Mouse (Mus musculus): ENCODE measurements around the gene Wdr86. TPM values are rescaled to one million over a fixed set of nuclear protein-coding genes. Genes with fewer than 3 reads are reported as not detected.
"Not testable (repeated sequence)": the region's sequence is repeated elsewhere in the genome, so short reads cannot be mapped to it uniquely, and the experiment has no call there.

The Wdr86 gene
- total RNA-seq, 2 experiments from 2014 or later, result 6.2 to 9.6 TPM

- no peak for DNase-seq (ENCODE audit: low spot score in 2 of 2)
Measured at GRCm38 (mm10) chr5:24733771-24734426, 3.4 kb upstream of the Wdr86 start.

GRCm38 (mm10) chr5:24733134-24733533, 2.6 kb upstream of the Wdr86 start:
- DNase-seq (ENCODE audit: low spot score in 2 of 2), result no peak

DNA sequence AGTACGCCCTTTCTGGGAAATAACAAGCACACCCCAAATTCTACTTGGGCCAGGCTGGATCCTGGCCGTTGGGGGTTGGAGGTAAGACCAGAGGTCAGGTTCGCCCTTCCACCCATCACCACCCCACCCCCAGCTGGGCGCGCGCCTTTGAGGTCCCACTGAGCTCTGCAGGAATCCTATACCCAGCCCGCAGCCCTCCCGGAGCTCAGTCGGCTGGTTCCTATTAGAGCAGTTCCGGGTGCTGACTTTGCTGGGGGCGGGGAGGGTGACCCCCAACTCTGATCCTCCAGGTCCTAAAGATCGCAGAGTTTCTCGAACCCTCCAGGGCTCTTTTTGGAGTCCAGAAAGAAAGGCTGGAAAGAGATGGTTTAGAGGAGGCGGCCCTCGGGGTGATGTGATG, 459 bp upstream of the Wdr86 start:
- DNase-seq (ENCODE audit: low spot score in 2 of 2), result no peak

GRCm38 (mm10) chr5:24729797-24730487, 585 bp downstream of the Wdr86 start:
- DNase-seq (ENCODE audit: low spot score in 2 of 2), result no peak

- DNase-seq (ENCODE audit: low spot score in 2 of 2), result no peak
Measured at GRCm38 (mm10) chr5:24726901-24727836, 3.4 kb downstream of the Wdr86 start.

DNA sequence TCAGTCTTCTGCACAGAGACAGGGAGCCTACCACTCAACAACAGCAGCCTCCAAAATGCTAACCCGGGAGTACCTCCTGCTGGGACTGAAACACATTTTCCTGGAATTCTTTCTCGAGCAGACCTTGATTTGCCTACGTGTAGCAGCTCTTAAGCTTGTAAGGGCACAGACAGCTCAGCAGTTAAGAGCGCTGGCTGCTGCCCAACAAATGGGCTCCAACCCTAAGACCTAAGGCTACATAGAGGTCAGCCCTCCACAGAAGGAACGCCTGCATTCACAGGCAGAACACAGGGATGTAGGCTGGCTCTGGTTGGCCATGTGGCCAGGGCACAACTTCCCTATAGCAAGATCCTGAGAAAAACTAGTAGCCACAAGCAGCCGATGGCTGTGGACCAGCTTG, 4.6 kb downstream of the Wdr86 start:
- no peak for DNase-seq (ENCODE audit: low spot score in 2 of 2)

GRCm38 (mm10) chr5:24724805-24725204, 5.7 kb downstream of the Wdr86 start:
- DNase-seq (ENCODE audit: low spot score in 2 of 2), result no peak

- DNase-seq (ENCODE audit: low spot score in 2 of 2), result no peak
Measured at GRCm38 (mm10) chr5:24724270-24724634, 6.3 kb downstream of the Wdr86 start.

DNA sequence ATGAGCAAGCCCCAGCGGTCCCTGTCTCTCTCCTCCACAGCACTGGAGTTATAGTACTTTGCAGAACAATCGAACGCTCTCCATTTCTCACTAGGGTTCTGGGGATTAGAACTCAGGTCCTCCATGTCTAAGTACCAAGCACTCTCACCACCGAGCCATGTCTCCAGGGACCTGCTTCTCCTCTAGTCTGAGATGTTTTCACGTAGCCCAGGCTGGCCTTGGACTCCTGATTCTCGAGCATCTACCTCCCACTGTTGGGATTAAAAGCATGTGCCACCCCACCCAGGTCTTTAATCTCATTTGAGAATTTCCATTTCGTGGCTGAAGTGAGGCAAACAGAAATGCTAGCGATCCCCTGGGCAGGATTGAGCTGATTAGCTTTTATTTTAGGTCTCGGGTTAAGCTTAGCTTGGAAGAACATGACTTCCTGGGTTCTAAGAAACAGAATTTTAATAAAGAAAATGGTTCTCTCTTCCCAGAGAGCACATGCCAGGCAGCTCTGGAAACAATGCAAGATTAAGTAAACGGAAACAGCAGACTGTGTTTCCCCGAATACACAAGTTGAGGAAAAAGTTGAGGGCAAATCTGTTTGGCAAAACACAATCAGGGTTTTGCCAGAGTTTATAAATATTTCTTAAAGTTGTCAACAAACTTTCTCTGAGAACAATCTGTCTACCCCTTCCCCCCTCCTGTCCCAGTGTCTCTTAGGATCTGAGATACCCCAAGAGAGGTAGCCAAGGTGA, 6.8 kb downstream of the Wdr86 start:
- DNase-seq (ENCODE audit: low spot score in 2 of 2), result no peak

GRCm38 (mm10) chr5:24719852-24720251, 10.7 kb downstream of the Wdr86 start:
- DNase-seq (ENCODE audit: low spot score in 2 of 2), result no peak

DNA sequence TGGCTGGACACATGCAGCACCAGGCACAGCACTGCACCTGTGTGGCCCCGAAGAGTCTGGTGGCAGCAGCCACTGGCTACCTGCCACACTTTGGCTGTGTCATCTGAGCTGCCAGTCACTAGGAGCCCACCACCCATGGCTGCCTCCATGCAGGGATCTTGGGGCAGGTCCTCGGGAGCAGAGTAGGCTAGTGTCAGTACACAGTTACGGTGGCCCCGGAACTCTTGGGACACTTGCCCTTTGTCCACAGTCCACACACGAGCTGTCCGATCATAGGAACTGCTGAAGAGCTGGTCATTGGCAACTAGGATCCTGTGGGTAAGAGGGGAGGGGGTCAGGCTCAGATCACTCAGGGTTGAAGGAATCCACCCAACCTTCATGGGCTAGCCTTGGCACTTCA, 12.5 kb downstream of the Wdr86 start:
- DNase-seq (ENCODE audit: low spot score in 2 of 2), result no peak

- no peak for DNase-seq (ENCODE audit: low spot score in 2 of 2)
Measured at GRCm38 (mm10) chr5:24713987-24714386, 16.5 kb downstream of the Wdr86 start.

GRCm38 (mm10) chr5:24713199-24713598, 17.3 kb downstream of the Wdr86 start:
- peak in 1 of 2 experiments; percentile 28 for DNase-seq (ENCODE audit: low spot score in 2 of 2)

DNA sequence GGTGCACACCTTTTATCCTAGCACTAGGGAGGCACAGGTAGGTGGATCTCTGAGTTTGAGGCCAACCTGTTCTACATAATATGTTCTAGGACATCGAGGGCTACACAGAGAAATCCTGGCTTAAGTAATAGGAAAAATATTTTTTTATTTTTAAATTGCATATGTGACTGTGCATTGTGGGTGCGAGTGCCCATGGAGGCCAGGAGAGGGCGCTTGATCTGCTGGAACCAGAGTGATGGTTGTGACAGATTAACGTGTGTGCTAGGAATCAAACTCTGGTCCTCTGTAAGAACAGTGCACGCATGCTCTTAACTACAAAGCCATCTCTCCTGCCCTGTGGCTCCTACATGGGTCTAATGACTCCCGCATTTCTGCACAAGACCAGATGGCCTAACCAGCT, 18.9 kb downstream of the Wdr86 start:
- no peak for DNase-seq (ENCODE audit: low spot score in 2 of 2)

DNA sequence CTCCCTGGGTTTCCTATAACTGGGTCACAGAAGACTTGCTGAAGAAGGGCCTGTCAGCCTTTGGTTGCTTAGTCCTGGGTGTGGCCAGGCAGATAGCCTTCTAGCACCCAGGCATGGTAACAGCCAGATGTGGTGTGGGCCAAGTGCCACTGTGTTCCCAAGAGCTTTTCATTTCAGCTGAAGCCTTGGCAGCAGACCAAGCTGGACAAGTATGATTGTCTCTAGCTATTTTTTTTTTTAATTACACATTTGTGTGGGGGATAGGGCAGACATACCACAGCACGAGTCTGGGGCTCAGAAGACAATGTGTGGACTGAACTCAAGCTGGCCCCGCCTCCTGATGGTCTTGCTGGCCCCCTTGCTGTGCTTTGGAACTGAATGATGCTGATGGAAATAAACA, 20.6 kb downstream of the Wdr86 start:
- DNase-seq (ENCODE audit: low spot score in 2 of 2), result no peak

DNA sequence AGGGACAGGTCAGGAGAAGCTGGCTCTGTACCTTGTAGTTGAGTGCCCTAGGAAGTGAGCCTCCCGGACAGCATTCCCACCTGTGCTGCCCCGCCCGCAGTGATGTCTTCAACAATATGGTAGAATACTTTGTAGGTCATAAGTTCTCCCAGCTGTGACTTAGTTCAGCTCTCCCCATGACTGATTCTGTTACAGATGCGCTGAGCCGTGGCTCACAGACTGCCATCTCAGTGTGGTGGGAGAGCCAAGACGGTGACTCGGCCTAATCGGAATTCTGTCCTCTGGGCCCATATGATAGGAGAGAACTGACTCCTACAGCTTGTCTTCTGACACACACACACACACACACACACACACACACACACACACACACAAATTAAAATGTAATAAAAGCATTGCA, 25.9 kb downstream of the Wdr86 start:
- no peak for DNase-seq (ENCODE audit: low spot score in 2 of 2)

- DNase-seq (ENCODE audit: low spot score in 2 of 2), result no peak
Measured at GRCm38 (mm10) chr5:24701271-24701670, 29.3 kb downstream of the Wdr86 start.

- DNase-seq (ENCODE audit: low spot score in 2 of 2), result no peak
Measured at GRCm38 (mm10) chr5:24696704-24697103, 33.8 kb downstream of the Wdr86 start.

GRCm38 (mm10) chr5:24687696-24688095, 42.8 kb downstream of the Wdr86 start:
- no peak for DNase-seq (ENCODE audit: low spot score in 2 of 2)

DNA sequence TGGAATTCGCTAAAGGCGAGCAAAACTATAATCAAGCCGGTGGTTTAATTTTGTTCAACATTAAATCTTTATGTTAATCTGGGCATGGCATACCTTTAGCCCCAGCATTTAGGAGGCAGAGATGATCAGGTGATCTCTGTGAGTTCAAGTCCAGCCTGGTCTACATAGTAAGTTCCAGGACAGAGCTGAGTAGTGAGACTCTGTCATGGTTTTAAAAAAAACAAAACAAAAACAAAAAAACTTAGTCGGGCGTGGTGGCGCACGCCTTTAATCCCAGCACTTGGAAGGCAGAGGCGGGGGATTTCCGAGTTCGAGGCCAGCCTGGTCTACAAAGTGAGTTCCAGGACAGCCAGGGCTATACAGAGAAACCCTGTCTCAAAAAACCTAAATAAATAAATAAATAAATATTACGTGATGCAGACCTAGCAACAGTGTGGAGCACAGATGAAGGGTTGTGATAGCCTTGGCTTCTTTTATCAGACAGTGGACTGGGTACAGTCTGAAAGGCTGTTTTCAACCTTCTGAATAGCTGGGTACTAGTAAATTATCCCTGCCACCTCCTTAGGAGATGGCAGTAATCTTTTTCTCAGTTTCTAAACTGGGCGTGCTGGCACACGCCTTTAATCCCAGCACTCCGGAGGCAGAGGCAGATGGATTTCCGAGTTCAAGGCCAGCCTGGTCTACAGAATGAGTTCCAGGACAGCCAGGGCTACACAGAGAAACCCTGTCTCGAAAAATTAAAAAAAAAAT, 43.7 kb downstream of the Wdr86 start:
- DNase-seq (ENCODE audit: low spot score in 2 of 2), result not testable (repeated sequence)

DNA sequence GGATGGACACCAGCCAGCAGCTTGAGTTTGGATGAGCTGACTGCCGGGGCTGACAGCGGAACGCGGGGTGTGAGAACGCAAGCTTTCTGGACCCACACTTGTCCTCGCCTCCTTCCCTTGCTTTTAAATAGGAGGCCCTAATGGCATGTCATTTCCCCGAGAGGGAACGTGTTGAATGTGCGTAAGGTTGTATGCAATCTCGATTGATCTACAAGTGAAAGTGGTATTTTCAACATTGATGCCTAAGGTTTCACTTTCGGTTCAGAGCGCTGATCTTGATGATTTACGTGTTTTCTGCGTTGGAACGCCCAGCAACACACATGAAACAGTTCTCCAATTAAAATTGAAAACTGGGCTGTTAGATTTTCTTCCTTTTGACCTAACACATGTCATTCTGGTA, 44.4 kb downstream of the Wdr86 start:
- DNase-seq (ENCODE audit: low spot score in 2 of 2), result no peak
